Mouse (Mus musculus): ENCODE measurements around the gene B9d1. TPM values are rescaled to one million over a fixed set of nuclear protein-coding genes. Genes with fewer than 3 reads are reported as not detected.

The B9d1 gene
- polyA plus RNA-seq, 1 experiment from 2014 or later, result 43.7 TPM

DNA sequence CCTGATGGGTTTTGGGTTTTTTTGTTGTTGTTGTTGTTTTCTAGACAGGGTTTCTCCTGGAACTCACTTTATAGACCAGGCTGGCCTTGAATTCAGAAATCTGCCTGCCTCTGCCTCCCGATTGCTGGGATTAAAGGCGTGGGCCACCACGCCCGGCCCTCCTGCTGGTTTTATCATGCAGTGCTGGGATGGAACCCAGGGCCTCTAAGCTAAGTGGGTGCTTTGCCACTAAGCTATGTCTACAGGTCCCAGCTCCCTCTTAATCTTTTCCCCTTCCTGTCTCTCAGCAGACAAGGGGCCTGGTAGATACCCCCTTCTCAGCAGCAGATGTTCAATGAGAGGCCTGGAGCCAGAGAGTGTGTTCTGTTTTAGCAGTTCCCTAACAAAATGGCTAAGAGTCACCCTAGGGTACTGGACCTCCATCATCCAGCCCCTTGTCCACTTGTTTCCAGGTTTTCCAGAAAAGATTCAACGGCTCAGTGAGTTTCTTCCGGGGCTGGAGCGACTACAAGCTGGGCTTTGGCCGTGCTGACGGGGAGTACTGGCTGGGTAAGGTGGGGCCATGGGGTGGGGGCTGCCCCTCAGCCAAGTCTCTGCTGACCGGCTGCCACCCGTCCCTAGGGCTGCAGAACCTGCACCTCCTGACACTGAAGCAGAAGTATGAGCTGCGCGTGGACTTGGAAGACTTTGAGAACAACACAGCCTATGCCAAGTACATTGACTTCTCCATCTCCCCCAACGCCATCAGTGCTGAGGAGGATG is 18.3 kb upstream of the B9d1 start:
- WGBS, result 80% methylated on average over 14 of the region's 14 CpGs
- Histone ChIP-seq H3K27ac (ENCODE audit: low read length) (peak overlapping the region; percentile 99; the same call in 1 of the 2 replicates), H3K9me3 (ENCODE audit: control insufficient read depth, low read depth, low read length) (no peaks in the 10 kb centered on the region), H3K36me3 (ENCODE audit: control insufficient read depth, insufficient read depth, low read length) (peaks cover 37% of the 10 kb centered on the region), H3K4me2 (replicated peaks; ENCODE audit: low read depth, low read length) (peak overlapping the region; percentile 67), H3K4me3 (ENCODE audit: low read depth, low read length) (peak overlapping the region; percentile 44), H3K27me3 (ENCODE audit: control insufficient read depth, insufficient read depth, low read length) (no peaks in the 10 kb centered on the region), H3K9ac (replicated peaks; ENCODE audit: low read depth, low read length) (peak overlapping the region; percentile 66), H3K4me1 (ENCODE audit: control insufficient read depth, insufficient read depth, low read length) (peaks cover 22% of the 10 kb centered on the region)
- no peak for ATAC-seq (ENCODE audit: insufficient number of reproducible peaks, insufficient read depth, low FRiP score, low read depth)

DNA sequence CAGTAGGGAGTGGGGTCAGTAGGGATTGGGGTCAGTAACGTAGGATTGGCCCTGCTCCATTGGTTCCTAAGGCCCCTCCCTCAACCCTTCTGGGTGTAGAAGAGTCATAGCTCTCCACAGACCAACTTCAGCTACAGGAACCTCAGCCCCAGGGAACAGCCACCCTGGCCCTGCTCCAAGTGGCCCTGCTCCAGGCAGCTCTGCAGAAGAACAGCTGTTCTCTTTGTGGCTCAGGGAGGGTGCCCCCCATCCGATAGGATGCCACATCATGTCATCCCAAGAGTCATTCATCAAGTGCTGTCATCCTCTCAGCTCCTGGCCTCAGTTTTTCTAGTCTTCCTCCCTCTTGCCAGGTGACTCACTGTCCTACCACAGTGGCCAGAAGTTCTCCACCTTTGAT is 17.5 kb upstream of the B9d1 start:
- no peak overlapping the region for H3K9ac ChIP-seq (replicated peaks; ENCODE audit: low read depth, low read length)
- H3K4me3 ChIP-seq (ENCODE audit: low read depth, low read length), result peak overlapping the region; percentile 44
- no peak overlapping the region; the same call in 1 of the 2 replicates for H3K27ac ChIP-seq (ENCODE audit: low read length)
- H3K9me3 ChIP-seq (ENCODE audit: control insufficient read depth, low read depth, low read length), result no peaks in the 10 kb centered on the region
- no peaks in the 10 kb centered on the region for H3K27me3 ChIP-seq (ENCODE audit: control insufficient read depth, insufficient read depth, low read length)
- no peak for ATAC-seq (ENCODE audit: insufficient number of reproducible peaks, insufficient read depth, low FRiP score, low read depth)
- WGBS, result 25% methylated on average over 2 of the region's 2 CpGs
- H3K4me2 ChIP-seq (replicated peaks; ENCODE audit: low read depth, low read length), result peak overlapping the region; percentile 67
- H3K4me1 ChIP-seq (ENCODE audit: control insufficient read depth, insufficient read depth, low read length), result peaks cover 19% of the 10 kb centered on the region
- H3K36me3 ChIP-seq (ENCODE audit: control insufficient read depth, insufficient read depth, low read length), result peaks cover 41% of the 10 kb centered on the region

DNA sequence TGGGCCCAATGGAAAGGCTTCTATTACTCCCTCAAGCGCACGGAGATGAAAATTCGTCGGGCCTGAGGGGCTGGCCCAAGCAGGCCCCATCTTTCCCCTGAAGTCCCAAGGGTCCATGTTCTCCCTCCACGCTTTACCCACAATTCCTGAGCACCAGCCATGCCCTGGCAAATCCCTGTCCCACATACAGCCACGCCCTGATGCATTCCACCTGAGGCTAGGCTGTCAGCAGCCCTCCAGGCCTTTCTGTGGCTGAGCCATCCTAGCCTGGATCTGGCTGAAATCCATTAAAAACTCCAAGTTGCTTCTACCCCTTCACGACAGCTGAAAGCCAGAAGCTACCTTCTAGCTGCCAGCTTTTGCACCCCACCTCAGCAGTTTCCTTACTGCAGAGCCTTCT is 17.0 kb upstream of the B9d1 start:
- no peak for ATAC-seq (ENCODE audit: insufficient number of reproducible peaks, insufficient read depth, low FRiP score, low read depth)
- no peak overlapping the region for H3K4me3 ChIP-seq (ENCODE audit: low read depth, low read length)
- H3K27ac ChIP-seq (ENCODE audit: low read length), result peak overlapping the region; percentile 1; the same call in 1 of the 2 replicates
- H3K4me1 ChIP-seq (ENCODE audit: control insufficient read depth, insufficient read depth, low read length), result peaks cover 24% of the 10 kb centered on the region
- WGBS, result 91% methylated on average over 7 of the region's 7 CpGs
- no peaks in the 10 kb centered on the region for H3K9me3 ChIP-seq (ENCODE audit: control insufficient read depth, low read depth, low read length)
- H3K4me2 ChIP-seq (replicated peaks; ENCODE audit: low read depth, low read length), result no peak overlapping the region
- H3K27me3 ChIP-seq (ENCODE audit: control insufficient read depth, insufficient read depth, low read length), result no peaks in the 10 kb centered on the region
- H3K36me3 ChIP-seq (ENCODE audit: control insufficient read depth, insufficient read depth, low read length), result peaks cover 41% of the 10 kb centered on the region
- no peak overlapping the region for H3K9ac ChIP-seq (replicated peaks; ENCODE audit: low read depth, low read length)

DNA sequence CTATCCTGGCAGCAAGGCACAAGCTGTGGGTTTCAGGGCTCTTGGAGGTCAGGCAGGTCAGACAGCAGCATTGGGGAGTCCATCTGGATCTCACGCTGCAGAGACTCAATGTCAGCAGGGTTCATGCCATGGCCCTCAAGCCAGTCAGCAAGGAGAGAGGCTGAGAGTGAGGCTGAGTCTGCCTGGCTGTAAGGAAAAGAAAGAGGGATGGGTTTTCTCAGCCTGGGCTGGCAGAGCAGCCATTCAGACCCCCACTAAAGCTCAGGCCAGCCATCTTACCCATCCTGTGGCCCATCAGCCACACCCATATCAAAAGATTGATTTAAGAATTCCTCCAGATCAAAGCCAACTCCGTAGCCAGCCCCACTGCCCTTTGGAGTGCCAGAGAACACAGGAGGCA is 15.9 kb upstream of the B9d1 start:
- H3K36me3 ChIP-seq (ENCODE audit: control insufficient read depth, insufficient read depth, low read length), result peaks cover 41% of the 10 kb centered on the region
- H3K4me3 ChIP-seq (ENCODE audit: low read depth, low read length), result no peak overlapping the region
- no peaks in the 10 kb centered on the region for H3K9me3 ChIP-seq (ENCODE audit: control insufficient read depth, low read depth, low read length)
- H3K27me3 ChIP-seq (ENCODE audit: control insufficient read depth, insufficient read depth, low read length), result no peaks in the 10 kb centered on the region
- no peak for ATAC-seq (ENCODE audit: insufficient number of reproducible peaks, insufficient read depth, low FRiP score, low read depth)
- peaks cover 23% of the 10 kb centered on the region for H3K4me1 ChIP-seq (ENCODE audit: control insufficient read depth, insufficient read depth, low read length)
- no peak overlapping the region for H3K4me2 ChIP-seq (replicated peaks; ENCODE audit: low read depth, low read length)
- H3K27ac ChIP-seq (ENCODE audit: low read length), result no peak overlapping the region
- 69% methylated on average over 2 of the region's 2 CpGs for WGBS
- H3K9ac ChIP-seq (replicated peaks; ENCODE audit: low read depth, low read length), result no peak overlapping the region

DNA sequence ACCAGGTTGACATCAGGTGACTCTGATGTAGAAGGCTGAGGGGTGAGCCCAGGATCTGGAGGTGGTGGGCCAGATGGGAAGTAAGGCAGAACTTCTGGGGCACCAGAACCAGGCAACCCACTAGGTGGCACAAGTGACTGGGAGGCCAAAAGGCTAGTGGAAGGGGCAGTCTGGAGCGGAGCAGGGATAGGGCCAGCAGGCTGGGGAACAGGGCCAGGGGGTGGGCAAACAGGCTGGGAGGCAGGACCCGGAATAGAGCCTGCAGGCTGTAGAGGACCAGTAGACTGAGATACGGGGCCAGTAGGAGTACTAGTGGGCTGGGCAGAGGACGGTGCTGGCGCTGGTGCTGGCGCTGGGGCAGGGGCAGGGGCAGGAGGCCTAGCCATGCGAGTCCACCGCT is 15.1 kb upstream of the B9d1 start:
- Histone ChIP-seq H3K27me3 (ENCODE audit: control insufficient read depth, insufficient read depth, low read length) (no peaks in the 10 kb centered on the region), H3K9ac (replicated peaks; ENCODE audit: low read depth, low read length) (no peak overlapping the region), H3K27ac (ENCODE audit: low read length) (no peak overlapping the region), H3K9me3 (ENCODE audit: control insufficient read depth, low read depth, low read length) (no peaks in the 10 kb centered on the region), H3K4me1 (ENCODE audit: control insufficient read depth, insufficient read depth, low read length) (peaks cover 19% of the 10 kb centered on the region), H3K4me3 (ENCODE audit: low read depth, low read length) (no peak overlapping the region), H3K36me3 (ENCODE audit: control insufficient read depth, insufficient read depth, low read length) (peaks cover 41% of the 10 kb centered on the region), H3K4me2 (replicated peaks; ENCODE audit: low read depth, low read length) (no peak overlapping the region)
- WGBS, result 95% methylated on average over 8 of the region's 8 CpGs
- ATAC-seq (ENCODE audit: insufficient number of reproducible peaks, insufficient read depth, low FRiP score, low read depth), result no peak

DNA sequence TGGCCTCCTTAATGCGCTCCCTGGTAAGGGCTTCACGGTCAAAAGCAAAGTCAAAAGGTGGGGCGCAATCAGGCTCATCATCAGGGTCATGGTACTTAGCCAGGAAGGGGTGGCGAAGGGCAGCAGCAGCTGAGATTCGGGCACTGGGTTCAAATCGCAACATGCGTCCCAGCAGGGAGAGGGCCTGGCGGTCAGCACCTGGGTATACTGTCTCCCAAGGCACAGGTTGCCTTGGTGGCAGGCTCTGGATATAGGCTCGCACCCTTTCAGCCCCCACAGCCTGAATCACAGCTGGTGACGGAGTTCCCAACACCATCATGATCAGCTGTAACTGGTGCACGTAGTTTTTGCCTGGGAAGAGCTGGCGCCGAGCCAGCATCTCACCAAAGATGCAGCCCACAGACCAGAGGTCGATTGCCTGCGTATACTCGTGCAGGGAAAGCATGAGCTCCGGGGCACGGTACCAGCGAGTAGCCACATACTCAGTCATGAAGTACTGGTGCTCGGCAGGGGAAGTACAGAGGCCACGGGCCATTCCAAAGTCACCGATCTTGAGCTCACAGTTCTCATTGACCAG is 13.9 kb upstream of the B9d1 start:
- no peak for ATAC-seq (ENCODE audit: insufficient number of reproducible peaks, insufficient read depth, low FRiP score, low read depth)
- peaks cover 19% of the 10 kb centered on the region for H3K4me1 ChIP-seq (ENCODE audit: control insufficient read depth, insufficient read depth, low read length)
- H3K36me3 ChIP-seq (ENCODE audit: control insufficient read depth, insufficient read depth, low read length), result peaks cover 41% of the 10 kb centered on the region
- no peaks in the 10 kb centered on the region for H3K9me3 ChIP-seq (ENCODE audit: control insufficient read depth, low read depth, low read length)
- no peak overlapping the region for H3K27ac ChIP-seq (ENCODE audit: low read length)
- no peak overlapping the region for H3K4me2 ChIP-seq (replicated peaks; ENCODE audit: low read depth, low read length)
- no peak overlapping the region for H3K9ac ChIP-seq (replicated peaks; ENCODE audit: low read depth, low read length)
- H3K27me3 ChIP-seq (ENCODE audit: control insufficient read depth, insufficient read depth, low read length), result no peaks in the 10 kb centered on the region
- WGBS, result 83% methylated on average over 22 of the region's 22 CpGs
- H3K4me3 ChIP-seq (ENCODE audit: low read depth, low read length), result no peak overlapping the region

DNA sequence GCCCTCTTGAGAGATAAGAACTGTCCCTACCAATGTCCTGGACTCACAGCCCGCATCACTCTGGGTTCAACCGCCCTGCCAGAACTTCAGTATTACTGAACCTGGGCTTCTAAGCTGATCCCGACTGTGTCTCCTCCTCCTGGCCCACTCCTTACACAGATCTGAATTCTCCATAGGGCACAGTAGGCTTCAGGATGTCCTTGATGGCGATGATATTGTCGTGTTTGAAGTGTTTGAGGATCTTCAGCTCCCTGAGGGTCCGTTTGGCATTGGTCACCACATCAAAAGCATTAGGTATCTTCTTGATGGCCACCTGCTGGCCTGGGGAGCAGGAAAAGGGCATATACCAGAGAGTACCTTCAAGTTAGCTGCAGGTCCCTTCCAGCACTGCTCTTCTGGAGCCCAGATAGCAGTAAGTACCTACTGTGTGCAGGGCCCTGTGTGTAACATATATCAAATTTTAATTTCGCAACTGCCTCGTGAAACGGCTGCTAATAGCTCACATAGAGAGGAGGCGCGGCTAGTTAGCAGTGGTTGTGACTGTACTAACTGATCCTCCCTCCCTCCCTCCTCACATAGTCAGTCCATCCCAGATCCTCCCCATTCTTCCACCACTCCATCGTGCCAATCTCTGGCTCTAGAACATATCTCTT is 12.1 kb upstream of the B9d1 start:
- peak overlapping the region; percentile 92 for H3K4me3 ChIP-seq (ENCODE audit: low read depth, low read length)
- peaks cover 40% of the 10 kb centered on the region for H3K36me3 ChIP-seq (ENCODE audit: control insufficient read depth, insufficient read depth, low read length)
- peaks cover 12% of the 10 kb centered on the region for H3K4me1 ChIP-seq (ENCODE audit: control insufficient read depth, insufficient read depth, low read length)
- H3K4me2 ChIP-seq (replicated peaks; ENCODE audit: low read depth, low read length), result peak overlapping the region; percentile 92
- no peak overlapping the region for H3K27ac ChIP-seq (ENCODE audit: low read length)
- H3K27me3 ChIP-seq (ENCODE audit: control insufficient read depth, insufficient read depth, low read length), result no peaks in the 10 kb centered on the region
- 59% methylated on average over 12 of the region's 12 CpGs for WGBS
- peak overlapping the region; percentile 80 for H3K9ac ChIP-seq (replicated peaks; ENCODE audit: low read depth, low read length)
- ATAC-seq (ENCODE audit: insufficient number of reproducible peaks, insufficient read depth, low FRiP score, low read depth), result no peak
- no peaks in the 10 kb centered on the region for H3K9me3 ChIP-seq (ENCODE audit: control insufficient read depth, low read depth, low read length)

DNA sequence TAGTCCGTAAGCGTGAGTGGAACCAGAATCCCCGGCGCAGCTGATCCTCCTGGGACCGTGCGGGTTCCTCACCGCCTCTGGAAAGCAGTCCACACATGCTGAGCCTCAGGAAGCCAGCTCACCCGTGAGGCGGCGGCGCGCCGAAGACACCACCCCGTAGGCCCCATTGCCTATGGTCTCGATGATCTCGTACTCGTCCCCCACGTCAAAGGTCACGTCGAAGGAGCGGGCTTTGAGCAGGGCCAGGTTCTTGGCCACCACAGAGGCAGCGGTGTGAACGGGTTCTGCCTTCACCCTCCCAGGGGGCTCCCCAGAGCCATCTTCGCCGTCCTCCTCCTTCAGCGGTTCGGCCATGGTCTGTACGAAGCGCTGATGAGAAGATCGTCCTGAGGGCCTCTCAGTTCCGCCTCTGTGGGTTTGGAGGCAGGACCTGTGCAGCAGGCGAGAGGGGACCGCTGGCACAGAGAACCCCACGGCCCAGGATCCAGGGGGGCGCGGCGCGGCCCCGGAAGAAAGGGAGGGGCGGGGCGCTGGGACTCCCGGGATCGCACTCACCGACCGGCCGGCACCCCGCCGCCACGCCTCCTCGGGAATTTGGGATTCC is 11.3 kb upstream of the B9d1 start:
- WGBS, result 2% methylated on average over 48 of the region's 50 CpGs
- Histone ChIP-seq H3K27ac (ENCODE audit: low read length) (peak overlapping the region; percentile 90), H3K36me3 (ENCODE audit: control insufficient read depth, insufficient read depth, low read length) (peaks cover 33% of the 10 kb centered on the region), H3K4me1 (ENCODE audit: control insufficient read depth, insufficient read depth, low read length) (peaks cover 9% of the 10 kb centered on the region; the same call in 1 of the 2 replicates), H3K27me3 (ENCODE audit: control insufficient read depth, insufficient read depth, low read length) (no peaks in the 10 kb centered on the region), H3K9ac (replicated peaks; ENCODE audit: low read depth, low read length) (peak overlapping the region; percentile 80), H3K4me2 (replicated peaks; ENCODE audit: low read depth, low read length) (peak overlapping the region; percentile 92), H3K4me3 (ENCODE audit: low read depth, low read length) (peak overlapping the region; percentile 92), H3K9me3 (ENCODE audit: control insufficient read depth, low read depth, low read length) (no peaks in the 10 kb centered on the region)
- peak; percentile 40 for ATAC-seq (ENCODE audit: insufficient number of reproducible peaks, insufficient read depth, low FRiP score, low read depth)

Measured in stomach, embryonic 14.5 days (tissue).